Mouse (Mus musculus) gastrocnemius, adult 18-20 months (tissue): ENCODE data around the gene 2700097O09Rik. TPM values are rescaled to one million over a fixed set of nuclear protein-coding genes. Genes with fewer than 3 reads are reported as not detected.
"Not testable (repeated sequence)": the region's sequence is repeated elsewhere in the genome, so short reads cannot be mapped to it uniquely, and the experiment has no call there.

Experiments
- DNase-seq: peaks from one replicate; pipeline ENCODE4 v3.0.0; 2021; ENCODE audit warnings: low spot score
- long read RNA-seq, 2 experiments: library from polyadenylated mRNA; stranded (forward); transcript quantifications; one replicate each; pipeline ENCODE4 v2.0.0; 2021
- total RNA-seq, 2 experiments: library from RNA; stranded (reverse); gene quantifications; 2 replicates each; pipeline ENCODE4 v1.2.3; 2021

The 2700097O09Rik gene
- 1 to 10 TPM; 7.4 to 7.8 TPM for total RNA-seq
- long read RNA-seq, experiment 1, full-length matches to known transcripts: 4 of 9 reads
- long read RNA-seq, experiment 1, partial matches to known transcripts: 1 of 9 reads
- long read RNA-seq, experiment 1, other reads (novel, unspliced or antisense): 4 of 9 reads
- long read RNA-seq, experiment 2, full-length matches to known transcripts: 2 of 5 reads
- long read RNA-seq, experiment 2, partial matches to known transcripts: 2 of 5 reads
- long read RNA-seq, experiment 2, other reads (novel, unspliced or antisense): 1 of 5 reads

DNA sequence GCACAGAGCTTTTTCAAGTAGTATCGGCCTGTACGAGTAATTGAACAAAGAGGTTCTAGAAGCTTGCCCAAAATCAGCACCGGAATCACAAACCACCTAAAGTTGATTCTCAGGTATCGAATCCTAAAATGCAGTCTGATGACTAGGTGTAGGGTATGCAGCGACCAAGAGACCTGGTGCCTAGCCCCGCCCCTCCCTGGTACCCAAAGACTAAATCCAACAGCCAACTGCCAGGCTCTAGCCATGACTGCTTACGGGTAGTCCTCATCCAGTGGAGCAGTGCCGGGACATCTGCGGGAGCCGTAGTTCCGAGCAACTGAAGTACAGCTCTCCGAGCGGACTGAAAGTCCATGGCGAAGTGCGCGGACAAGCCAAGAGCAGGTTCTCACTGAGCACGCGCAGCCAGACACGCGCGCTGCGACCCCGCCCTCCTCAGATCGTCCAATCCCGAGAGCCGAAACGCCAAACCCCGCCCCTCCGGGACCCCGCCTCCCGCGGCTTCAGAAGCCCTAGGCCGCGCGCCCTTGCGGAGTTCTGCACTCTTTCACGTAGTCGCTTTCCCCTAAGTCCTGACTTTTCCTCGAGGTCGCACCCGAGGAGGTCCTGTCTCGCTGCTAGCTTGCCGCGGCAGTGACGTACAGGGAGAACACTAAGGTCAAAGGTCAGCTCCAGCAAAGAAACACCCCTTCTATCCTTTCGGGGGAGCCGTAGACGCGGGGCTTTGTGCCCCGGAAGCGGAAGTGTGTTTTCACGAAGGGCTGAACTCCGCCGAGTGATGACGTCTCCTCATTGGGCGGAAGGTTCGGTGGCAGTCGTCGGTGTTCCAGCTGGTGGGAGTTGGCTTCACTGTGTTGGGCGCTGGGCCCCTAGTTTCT is at the start of gene 2700097O09Rik, which contains the start of gene Srp54a:
2700097O09Rik (minus strand) TSS at position 385 of the 875 bp plus-strand sequence.
Srp54a (plus strand) TSS at position 537 of the 875 bp plus-strand sequence.
- DNase-seq: peak; percentile 93

DNA sequence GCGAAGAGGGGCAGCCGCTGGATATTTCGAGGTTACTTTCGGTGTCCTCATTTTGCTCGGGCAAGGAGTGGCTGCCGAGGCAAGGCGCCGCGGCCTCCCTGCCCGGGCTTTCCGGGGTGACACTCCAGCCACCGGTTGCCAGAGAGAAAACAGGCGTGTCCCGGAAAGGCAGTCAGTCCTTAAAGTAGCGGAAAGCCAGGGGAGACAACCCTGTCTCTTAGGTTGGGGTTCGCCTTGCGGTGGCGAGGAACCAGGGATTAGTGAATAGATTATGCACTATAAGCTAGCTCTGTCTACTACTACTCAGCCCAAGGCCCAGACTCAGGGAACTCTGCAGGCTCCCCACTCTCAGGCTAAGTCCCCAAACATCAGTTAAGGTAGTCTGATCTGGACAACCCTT is 44.8 kb upstream of the 2700097O09Rik start:
- DNase-seq: not testable (repeated sequence)

DNA sequence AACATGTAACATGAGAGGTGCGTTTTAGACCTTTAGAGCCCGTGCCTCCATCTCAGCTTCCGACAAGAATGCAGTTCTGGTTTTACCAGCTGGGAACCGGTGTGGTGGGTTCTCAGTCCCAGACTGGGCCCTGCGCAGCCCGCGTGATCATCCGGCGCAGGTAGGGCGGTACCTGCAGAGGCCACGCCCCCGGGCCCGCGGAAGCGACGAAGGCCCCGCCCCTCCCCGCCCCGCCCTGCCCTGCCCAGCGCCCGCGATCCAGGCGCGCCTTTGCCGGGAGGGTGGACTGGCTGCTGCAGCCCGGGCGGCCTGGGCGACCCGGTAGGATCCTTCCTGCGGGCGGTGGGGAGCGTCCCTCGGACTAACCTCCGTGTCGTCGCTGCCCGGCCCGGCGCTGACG is 44.3 kb upstream of the 2700097O09Rik start, which contains the start of gene Fam177a:
Fam177a (plus strand) TSS at position 228 of the 400 bp plus-strand sequence.
- not testable (repeated sequence) for DNase-seq

DNA sequence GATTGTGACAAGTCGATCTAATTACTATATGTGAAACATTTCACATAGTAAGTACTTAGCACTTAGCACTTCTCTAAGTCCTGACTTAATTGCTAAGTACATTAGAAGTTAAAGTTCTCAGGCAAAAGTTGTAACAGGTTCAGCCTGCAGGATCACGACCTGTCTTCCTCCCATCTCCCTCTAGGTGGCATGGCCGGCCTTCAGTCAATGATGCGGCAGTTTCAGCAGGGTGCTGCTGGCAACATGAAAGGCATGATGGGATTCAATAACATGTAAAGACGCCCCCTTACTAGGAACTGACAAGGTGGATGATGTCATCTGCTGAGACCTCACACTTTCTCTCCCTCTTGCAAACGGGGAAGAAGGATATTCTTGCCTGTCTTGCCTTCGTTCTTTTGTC is 32.7 kb upstream of the 2700097O09Rik start:
- DNase-seq: not testable (repeated sequence)

DNA sequence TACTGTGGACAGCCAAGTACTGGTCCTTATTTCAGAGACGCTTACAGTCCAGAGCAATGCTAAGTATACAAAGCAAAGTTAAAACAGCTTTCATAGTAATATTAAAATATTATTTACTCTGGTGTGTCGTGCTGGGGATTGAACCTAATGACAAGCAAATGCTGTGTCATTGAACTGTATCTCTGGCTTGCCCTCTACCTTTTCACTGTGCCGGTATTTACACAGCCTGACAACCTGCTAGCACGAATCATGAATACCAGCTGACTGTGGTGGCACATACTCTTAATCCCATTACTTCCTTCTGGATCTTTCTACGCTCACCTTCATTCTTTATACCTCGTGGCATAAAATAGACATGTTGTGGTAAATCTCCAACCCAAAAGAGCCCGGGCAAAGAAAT is 12.2 kb upstream of the 2700097O09Rik start:
- not testable (repeated sequence) for DNase-seq

DNA sequence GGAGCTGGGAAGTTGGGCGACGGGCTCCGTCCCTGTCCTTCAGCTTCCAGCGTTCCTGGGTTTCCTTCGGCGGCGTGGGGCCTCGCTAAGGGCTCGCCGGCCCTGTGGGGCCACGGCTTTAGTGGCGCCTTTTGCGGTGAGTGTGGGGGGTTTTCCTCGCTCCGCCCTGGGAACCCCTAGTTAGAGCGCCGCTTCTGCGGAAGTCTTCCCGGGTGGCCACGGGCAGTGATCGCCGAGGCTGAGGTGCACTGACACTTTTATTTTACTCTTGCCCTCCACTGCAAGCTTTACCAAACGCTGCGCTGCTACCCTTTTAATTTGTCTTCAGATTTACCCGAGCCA is 662 bp upstream of the 2700097O09Rik start:
- DNase-seq: not testable (repeated sequence)

DNA sequence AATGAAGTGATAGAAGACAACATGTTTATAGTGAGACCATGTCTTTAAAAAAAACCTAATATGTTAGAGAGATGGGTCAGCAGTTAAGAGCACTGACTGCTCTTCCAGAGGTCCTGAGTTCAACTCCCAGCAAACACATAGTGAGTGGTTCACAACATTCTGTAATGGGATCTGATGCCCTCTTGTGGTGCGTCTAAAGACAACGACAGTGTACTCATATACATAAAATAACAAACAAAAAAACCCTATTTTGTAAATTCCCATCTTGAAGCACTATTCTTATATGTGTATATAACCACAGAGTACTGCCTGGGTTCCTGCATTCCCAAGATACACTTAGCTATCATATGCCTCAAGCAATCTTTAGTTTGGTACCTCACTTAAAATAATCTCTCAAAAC is 1.2 kb downstream of the 2700097O09Rik start:
- not testable (repeated sequence) for DNase-seq

DNA sequence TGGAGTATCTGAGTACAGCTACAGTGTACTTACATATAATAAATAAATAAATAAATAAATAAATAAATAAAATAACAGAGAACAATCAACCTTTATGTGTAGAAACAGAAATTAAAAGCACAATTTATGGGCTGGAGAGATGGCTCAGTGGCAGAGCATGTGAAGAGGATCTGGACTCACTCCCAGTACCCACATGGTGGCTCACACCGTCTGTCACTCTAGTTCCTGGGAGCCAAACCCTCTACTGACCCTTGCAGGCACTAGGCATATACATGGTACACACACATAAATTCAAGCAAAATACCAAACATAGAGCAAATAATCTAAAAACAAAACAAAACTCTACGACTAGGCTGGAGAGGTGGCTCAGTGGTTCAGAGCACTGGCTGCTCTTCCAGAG is 4.6 kb downstream of the 2700097O09Rik start:
- DNase-seq: no peak

DNA sequence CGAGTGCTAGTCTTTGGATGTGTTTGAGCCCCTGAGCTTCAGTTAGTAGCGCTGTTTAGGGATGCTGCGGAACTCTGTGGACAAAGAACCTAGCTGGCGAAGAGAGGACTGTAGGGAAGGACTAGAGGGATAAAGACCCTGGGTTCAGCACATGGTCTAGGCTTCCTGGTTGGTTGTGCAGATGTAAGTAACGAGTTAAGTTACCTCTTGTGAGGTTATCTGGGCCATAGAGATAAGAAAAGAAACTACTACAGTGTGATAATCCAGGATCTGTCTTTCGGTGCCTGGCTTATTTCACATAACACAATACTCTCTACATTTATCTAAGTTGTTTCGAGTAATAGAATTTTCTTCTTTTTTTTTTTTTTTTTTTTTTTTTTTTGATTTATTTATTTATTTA is 6.2 kb downstream of the 2700097O09Rik start:
- DNase-seq: no peak

DNA sequence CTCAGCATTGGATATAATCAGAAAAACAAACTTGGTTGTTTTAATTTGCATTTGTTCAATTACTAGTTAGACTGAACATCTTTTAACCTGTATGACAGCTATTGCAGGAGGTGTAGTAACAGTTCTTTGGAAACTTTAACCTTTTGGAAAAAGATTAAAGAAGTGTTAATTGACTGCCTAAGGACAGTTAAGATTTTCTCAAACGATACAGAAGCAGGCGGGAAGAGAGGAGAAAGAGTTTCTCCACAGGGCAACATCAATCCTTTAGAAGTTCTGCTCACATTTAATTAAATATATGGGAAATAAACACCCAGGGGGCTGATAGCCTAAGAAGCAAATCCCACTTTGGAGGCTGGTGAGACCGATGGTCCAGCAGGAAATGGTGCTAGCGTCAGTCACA is 7.4 kb downstream of the 2700097O09Rik start:
- DNase-seq: no peak

DNA sequence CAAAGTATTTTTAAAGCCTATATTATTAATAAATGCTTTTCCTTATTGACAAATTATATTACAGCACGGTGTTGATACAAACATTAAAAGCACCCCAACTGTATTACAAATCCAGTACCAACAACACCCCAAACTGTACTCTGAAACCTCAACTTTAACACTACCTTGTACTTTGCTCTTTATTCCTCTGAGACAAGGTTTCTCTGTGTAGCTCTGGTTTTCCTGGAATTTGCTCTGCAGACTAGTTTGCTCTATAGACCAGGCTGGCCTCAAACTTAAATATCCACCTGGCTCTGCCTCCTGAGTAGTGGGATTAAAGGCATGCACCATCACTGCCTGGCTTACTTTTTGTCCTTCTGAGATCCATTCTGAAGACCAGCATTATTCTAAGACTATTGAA is 17.8 kb downstream of the 2700097O09Rik start:
- no peak for DNase-seq

DNA sequence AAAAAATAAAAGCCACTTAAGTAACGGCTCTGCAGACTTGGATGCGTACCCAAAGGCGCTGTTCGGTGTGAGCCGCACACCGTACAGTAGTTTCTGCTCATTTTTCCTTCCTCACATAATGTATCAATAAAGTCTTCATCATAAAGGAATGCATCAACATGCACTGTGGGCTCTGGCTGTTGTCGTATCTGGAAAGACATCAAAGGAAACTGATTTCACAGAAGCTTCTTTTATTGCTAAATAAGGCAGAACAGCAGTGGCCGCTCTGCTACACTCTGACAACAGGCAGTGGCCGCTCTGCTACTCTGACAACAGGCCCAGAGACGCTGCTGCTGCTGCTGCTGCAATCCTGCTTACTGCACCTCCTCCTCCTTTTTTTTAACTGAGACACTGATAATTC is 18.9 kb downstream of the 2700097O09Rik start:
- no peak for DNase-seq

DNA sequence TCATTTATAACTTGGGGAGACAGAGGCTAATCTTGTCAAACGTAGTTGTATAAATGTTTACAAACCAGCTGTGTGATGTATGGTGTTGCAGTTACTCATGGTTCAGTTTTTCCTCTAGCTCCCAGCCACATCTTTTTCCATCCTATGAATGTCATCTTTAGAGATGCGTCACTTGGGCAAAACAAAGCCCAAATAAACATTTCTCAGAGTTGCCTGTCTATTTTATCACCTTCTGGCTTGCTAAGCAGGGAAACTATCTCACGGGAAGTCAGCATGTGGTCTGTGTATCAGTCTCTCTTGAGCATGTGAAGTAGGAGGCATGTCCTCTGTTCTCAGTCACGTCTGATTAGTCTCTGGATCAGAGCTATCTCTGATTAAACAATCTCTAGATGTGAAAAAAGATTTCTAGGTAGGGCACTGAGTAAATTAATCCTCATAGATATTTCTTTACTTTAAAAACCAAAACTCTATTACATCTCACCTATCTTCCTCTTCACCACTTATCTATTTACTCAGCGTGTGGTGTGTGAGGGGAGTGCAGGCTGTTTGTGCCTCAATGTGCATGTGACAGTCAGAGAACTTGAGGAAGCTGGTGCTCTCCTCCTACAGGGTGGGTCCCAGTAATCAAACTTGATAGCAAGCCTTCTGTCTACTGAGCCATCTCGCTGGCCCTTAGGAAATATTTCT is 19.6 kb downstream of the 2700097O09Rik start:
- no peak for DNase-seq

DNA sequence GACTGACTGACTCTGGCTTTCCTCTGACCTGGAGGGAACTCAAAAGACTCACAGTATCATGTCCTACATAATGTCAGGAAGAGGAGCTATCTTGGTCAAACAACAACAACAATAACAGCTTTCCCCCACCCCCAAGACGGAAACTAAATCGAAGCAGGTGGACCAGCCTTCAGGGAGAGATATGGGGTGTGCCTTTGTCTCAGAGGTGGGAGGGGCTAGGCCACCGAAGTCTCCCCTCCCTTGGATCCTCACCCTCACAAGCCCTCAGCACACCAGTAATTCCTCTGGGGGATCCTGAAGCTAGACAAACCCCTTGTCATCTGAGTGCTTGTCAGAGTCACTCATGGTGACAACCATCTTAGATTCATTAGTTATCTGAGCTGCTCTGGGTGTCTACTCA is 20.1 kb downstream of the 2700097O09Rik start:
- no peak for DNase-seq

DNA sequence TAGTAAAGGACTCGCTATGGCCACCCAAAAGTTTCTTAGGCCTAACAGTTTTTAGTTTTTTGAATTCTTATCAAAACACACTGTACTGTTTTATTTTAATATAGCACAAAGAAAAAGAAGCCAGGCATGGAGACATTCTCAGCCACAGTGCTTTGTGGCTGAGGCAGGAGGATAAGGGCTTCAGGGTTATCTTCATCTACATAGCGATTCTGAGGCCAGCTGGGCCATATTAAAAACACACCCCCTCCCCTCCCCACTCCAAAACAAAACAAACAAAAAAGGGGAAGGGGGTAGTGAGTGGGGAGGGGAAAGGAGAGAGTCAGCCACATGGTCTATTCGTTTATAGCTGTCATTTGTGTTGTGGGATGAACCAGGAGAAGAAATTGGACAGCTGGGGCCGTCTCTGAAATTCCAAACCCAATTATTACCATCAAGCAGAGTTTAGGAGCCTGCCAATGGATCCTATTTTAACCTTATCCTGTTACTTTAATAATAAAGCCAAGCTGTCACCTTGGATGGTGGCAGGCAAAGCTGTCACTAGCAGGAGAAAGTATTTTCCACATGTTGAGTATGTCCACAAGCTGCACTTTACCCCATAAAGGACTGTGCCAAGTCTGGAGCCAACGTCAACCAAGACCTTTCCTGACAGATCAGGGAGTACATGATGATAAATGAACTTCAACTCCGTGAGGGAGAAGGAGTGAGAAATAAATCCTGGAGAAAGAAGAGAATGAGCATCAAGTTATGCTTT is 20.9 kb downstream of the 2700097O09Rik start:
- peak; percentile 29 for DNase-seq

DNA sequence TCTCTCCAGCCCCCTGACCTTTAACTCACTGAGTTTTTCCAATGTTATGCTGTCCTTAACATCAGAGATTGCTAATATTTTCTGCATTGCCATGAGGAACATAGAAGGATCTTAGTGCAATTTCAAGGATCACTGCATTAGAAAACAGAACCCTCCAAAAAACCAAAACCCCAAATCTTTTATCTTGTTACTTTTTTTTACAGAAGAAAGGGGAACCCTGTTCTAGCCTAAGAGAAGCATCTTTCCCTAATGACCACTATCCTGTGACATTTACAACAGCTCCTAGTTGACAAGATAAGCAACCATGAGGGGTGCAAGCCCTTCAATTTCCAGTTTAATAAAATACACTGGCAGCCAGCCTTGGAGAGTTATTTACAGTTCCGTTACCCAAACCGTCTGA is 23.2 kb downstream of the 2700097O09Rik start:
- DNase-seq: no peak

DNA sequence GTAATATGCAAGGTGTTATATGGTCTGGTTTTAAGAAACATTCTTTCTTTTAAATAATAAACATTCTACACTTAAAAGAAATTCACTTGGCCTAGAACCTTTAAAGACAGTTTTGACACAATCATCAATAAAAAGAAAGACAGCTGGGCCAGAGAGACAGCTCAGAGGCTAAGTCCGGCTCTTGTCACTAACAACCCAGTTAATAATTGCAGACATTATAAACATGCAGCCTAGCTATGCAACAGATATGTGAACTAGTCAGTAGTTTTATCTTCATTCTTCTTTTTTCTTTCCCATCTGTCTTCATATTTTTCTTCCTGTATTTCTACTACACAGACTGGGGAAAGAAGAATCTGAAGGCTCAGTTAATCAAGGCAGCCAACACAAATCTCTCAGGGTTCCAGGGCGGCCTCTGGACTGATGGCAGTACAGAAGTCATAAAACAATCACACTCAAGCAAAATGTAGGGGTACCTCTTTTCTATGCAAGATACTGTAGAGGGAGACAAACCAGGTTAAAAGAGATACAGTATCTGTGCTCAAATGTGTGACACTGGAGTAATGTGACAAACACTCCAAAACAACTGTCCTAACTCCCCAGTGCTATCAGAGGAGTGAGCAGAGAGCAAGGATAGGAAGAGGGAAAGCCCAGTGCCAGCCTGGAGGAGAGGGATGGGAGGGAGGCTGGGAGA is 25.2 kb downstream of the 2700097O09Rik start:
- no peak for DNase-seq

DNA sequence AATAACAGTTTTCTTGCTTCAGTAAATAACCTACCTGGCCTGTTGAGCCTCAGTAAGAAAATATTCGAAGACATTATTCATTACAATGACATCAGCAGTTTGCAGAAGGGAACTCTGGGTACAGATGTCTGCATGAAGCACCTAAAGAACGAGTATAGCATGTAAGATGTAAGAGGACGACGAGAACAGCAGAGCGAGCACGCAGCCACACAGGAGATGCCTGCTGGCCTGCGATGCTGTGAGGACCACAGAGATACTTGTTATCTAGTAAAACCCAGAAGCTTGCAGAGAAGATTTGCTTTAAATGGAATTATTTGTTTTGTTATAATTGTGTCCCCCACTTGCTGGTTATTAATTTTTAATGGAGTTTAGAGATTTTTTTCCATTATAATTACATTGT is 26.6 kb downstream of the 2700097O09Rik start:
- DNase-seq: no peak

DNA sequence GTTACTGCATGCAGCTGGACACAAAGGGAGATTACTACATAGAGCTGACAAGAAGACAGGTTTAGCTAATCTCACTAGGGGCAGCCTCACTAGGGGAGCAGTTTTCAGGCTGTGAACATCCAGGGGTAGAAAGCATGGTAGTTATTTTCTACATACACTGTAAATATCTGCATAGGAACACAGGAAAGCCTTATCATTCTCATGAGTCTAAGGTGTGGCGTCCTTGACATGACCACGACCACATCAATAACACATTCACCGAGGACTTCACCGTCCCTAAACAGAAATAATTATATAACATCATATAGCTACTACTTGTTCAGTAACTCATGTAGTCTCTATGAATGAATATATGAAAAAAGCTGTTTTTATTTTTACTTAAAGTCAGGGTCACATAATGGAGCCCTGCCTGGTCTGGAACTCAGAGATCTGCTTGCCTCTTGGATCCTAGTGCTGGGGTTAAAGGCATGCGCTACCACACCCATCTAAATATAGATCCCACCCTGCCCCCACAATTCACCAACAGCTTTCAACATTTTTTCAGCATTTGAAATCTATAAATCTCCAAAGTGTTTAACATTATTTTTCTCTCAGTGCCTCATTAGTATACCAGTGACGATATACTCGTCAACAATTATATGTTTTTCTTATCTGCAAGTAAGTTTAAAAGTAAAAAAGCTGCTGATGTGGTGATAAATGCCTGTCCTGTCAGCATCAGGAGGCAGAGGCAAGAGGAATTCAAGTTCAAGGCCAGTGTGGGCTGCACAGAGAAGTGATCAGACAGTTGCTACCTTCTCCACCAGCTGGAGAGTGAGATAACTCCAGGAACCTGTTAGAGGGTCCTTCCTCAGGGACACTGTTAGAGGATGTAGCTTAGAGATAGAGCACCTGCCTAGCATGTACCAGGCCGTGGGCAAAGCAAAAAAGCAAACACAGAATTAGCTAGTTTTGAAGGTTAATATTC is 28.4 kb downstream of the 2700097O09Rik start:
- DNase-seq: no peak
